Mouse (Mus musculus): ENCODE measurements around the gene Nkx2-2. TPM values are rescaled to one million over a fixed set of nuclear protein-coding genes. Genes with fewer than 3 reads are reported as not detected.

The Nkx2-2 gene
- total and polyA plus RNA-seq, 2 experiments = not detected

DNA sequence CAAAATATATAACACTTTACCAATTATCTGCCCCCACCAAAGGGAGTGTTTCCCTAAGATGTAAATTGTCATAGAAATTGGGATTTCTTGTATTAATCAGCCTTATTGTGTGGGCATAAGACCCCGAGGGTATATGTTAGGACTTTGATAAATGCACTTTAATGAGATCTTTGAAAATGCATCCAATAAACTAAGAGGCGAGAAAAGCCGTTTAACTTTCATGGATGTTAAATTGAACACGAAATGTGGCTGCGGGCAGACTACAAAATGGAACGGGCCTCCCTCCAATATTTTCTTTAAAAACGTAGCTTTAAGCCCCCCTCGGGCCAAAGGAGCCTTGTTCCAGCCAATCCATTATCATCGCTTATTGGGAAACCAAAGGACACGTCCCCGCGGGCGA lies 1.3 kb downstream of the Nkx2-2 start:
- H3K9ac ChIP-seq (ENCODE audit: low read depth, low read length) = no peak overlapping the region
- no peaks in the 10 kb centered on the region for H3K4me1 ChIP-seq (ENCODE audit: control insufficient read depth, insufficient read depth, low read length)
- peaks cover 32% of the 10 kb centered on the region for H3K27me3 ChIP-seq (ENCODE audit: control insufficient read depth, insufficient read depth, low read length)
- 7% methylated on average over 13 of the region's 13 CpGs for WGBS
- no peaks in the 10 kb centered on the region for H3K79me2 ChIP-seq (ENCODE audit: control insufficient read depth, insufficient read depth, low read length)
- H3K36me3 ChIP-seq (ENCODE audit: control insufficient read depth, insufficient read depth, low read length) = no peaks in the 10 kb centered on the region
- no peak for TF ChIP-seq CTCF (IDR thresholded peaks at IDR 0.05; ENCODE audit: low read depth, low read length)
- no peak for TF ChIP-seq POLR2A (IDR thresholded peaks at IDR 0.05; ENCODE audit: extremely low read depth, insufficient read depth, low read length)
- DNase-seq (ENCODE audit: extremely low read depth, low read depth, low spot score) = no peak
- H3K4me3 ChIP-seq (ENCODE audit: insufficient read depth, low read depth, low read length) = no peak overlapping the region
- H3K27ac ChIP-seq (replicated peaks; ENCODE audit: insufficient read depth, low read depth, low read length) = no peak overlapping the region

DNA sequence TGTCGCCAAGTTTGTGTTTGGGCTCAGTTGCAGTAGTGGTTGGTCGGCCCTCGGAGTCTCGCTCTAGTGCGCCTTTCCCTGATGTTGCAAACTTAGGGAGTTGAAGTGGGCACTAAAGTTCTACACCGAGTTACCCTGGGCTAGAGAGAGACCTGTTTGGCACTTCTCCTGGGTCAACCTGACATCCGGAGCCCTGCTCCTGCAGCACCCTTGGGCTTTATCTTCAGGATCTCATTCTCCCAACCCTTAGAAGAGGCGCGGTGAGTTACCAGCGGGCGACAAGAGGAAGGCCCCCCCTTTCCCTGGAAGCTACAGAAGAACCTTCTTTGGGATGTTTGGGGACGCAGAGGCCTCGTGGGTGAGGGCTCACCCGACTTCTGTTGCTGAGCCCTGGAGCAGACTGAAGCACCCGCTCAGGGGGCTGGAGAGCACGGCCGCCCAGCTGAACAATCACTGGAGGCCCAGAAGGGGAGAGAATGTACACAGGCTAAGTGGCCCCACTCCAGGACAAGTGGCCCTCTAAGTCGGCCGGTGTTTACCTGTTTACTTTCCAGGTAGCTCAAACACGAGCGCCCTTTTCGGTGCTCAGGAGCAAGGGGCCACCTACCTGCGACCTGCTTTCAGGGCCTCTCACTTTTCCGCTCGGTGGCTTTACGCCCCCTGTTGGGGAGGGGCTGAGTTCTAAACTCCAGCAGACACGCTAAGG lies 3.6 kb downstream of the Nkx2-2 start:
- 2% methylated on average over 27 of the region's 27 CpGs for WGBS
- no peaks in the 10 kb centered on the region for H3K79me2 ChIP-seq (ENCODE audit: control insufficient read depth, insufficient read depth, low read length)
- no peak overlapping the region for H3K9ac ChIP-seq (ENCODE audit: low read depth, low read length)
- TF ChIP-seq POLR2A (IDR thresholded peaks at IDR 0.05; ENCODE audit: extremely low read depth, insufficient read depth, low read length) = no peak
- no peak for TF ChIP-seq CTCF (IDR thresholded peaks at IDR 0.05; ENCODE audit: low read depth, low read length)
- no peaks in the 10 kb centered on the region for H3K4me1 ChIP-seq (ENCODE audit: control insufficient read depth, insufficient read depth, low read length)
- peaks cover 41% of the 10 kb centered on the region for H3K27me3 ChIP-seq (ENCODE audit: control insufficient read depth, insufficient read depth, low read length)
- DNase-seq (ENCODE audit: extremely low read depth, low read depth, low spot score) = no peak
- H3K36me3 ChIP-seq (ENCODE audit: control insufficient read depth, insufficient read depth, low read length) = no peaks in the 10 kb centered on the region
- H3K4me3 ChIP-seq (ENCODE audit: insufficient read depth, low read depth, low read length) = no peak overlapping the region
- H3K27ac ChIP-seq (replicated peaks; ENCODE audit: insufficient read depth, low read depth, low read length) = no peak overlapping the region

DNA sequence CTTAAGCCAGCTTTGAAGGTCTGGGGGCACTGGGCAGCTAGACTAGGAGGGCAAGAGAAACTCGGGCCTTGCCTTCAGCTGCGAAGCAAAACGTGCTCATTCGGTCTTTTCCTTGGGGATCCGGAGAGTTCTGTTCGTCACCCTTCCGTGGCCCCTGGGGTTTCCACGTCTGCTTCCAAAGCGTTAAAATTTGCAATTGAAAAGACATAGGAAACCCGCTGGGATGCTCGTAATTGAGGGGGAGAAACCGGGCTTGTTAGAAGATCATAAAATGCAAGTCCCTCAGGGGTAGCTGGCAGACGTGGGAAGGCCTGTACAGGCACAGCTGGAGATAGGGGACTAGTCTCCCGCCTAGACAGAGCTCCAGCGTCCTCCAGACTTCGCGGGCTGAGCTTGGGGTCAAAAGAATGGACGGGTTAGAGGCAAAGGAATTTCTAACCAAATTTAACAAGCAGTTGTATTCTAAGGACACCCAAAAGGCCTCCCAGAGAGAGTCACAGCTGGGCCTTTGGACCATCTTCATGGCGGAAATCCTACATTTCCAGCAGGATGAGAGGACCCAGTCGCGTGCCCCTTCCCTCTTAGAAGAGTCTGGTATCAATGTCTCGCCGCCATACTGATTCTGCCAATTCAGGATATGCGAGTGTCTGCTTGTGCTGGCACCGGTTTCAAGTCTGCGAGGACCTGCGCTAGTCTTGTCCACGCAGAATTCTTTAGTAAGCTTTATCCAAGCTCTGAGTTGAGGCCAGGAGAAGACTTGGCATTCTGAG lies 4.3 kb downstream of the Nkx2-2 start:
- Histone ChIP-seq H3K9ac (ENCODE audit: low read depth, low read length) (no peak overlapping the region), H3K27ac (replicated peaks; ENCODE audit: insufficient read depth, low read depth, low read length) (no peak overlapping the region), H3K27me3 (ENCODE audit: control insufficient read depth, insufficient read depth, low read length) (peaks cover 35% of the 10 kb centered on the region), H3K36me3 (ENCODE audit: control insufficient read depth, insufficient read depth, low read length) (no peaks in the 10 kb centered on the region), H3K4me1 (ENCODE audit: control insufficient read depth, insufficient read depth, low read length) (no peaks in the 10 kb centered on the region), H3K79me2 (ENCODE audit: control insufficient read depth, insufficient read depth, low read length) (no peaks in the 10 kb centered on the region), H3K4me3 (ENCODE audit: insufficient read depth, low read depth, low read length) (no peak overlapping the region)
- 4% methylated on average over 28 of the region's 28 CpGs for WGBS
- no peak for DNase-seq (ENCODE audit: extremely low read depth, low read depth, low spot score)
- no peak for TF ChIP-seq CTCF (IDR thresholded peaks at IDR 0.05; ENCODE audit: low read depth, low read length)
- TF ChIP-seq POLR2A (IDR thresholded peaks at IDR 0.05; ENCODE audit: extremely low read depth, insufficient read depth, low read length) = no peak

DNA sequence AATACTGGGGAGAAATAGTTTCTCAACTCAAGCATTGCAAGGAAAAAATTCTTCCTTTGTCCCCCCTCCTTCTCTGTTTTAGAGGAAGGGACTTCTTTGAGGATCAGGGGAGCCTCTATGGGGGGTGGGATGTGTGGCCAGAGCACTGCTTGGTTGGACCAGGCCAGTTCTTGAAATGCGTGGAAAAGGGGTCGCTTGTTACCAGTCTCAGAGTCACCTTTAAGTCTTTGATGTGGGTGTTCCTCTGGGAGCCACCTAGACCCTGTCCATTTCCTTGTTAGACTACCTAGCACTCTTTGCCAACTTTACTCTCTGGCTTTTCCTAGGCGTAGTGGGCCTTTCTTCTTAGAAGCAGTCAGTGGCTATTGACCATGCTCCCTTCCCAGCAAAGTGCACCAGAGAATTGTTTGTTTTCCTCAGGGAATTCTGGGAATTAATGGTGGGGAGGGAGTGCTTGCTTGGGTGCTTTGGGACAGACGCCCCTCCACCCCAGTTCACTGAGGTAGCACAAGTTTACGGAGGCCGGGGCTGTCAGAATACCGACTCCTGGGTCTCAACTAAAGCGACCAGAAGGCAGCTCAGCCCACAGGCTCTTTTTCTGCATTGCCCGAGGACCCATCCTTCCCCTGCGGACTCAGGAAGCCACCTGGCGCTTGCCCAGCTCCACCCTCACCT lies 5.0 kb downstream of the Nkx2-2 start:
- no peak for DNase-seq (ENCODE audit: extremely low read depth, low read depth, low spot score)
- Histone ChIP-seq H3K9ac (ENCODE audit: low read depth, low read length) (no peak overlapping the region), H3K27me3 (ENCODE audit: control insufficient read depth, insufficient read depth, low read length) (peaks cover 36% of the 10 kb centered on the region), H3K27ac (replicated peaks; ENCODE audit: insufficient read depth, low read depth, low read length) (no peak overlapping the region), H3K79me2 (ENCODE audit: control insufficient read depth, insufficient read depth, low read length) (no peaks in the 10 kb centered on the region), H3K4me3 (ENCODE audit: insufficient read depth, low read depth, low read length) (no peak overlapping the region), H3K4me1 (ENCODE audit: control insufficient read depth, insufficient read depth, low read length) (peaks cover 2% of the 10 kb centered on the region), H3K36me3 (ENCODE audit: control insufficient read depth, insufficient read depth, low read length) (no peaks in the 10 kb centered on the region)
- 11% methylated on average over 11 of the region's 11 CpGs for WGBS
- TF ChIP-seq POLR2A (IDR thresholded peaks at IDR 0.05; ENCODE audit: extremely low read depth, insufficient read depth, low read length) (no peak), CTCF (IDR thresholded peaks at IDR 0.05; ENCODE audit: low read depth, low read length) (no peak)

- no peak for DNase-seq (ENCODE audit: extremely low read depth, low read depth, low spot score)
- Histone ChIP-seq H3K79me2 (ENCODE audit: control insufficient read depth, insufficient read depth, low read length) (no peaks in the 10 kb centered on the region), H3K36me3 (ENCODE audit: control insufficient read depth, insufficient read depth, low read length) (no peaks in the 10 kb centered on the region), H3K27ac (replicated peaks; ENCODE audit: insufficient read depth, low read depth, low read length) (no peak overlapping the region), H3K4me1 (ENCODE audit: control insufficient read depth, insufficient read depth, low read length) (peaks cover 3% of the 10 kb centered on the region), H3K9ac (ENCODE audit: low read depth, low read length) (no peak overlapping the region), H3K27me3 (ENCODE audit: control insufficient read depth, insufficient read depth, low read length) (peaks cover 35% of the 10 kb centered on the region), H3K4me3 (ENCODE audit: insufficient read depth, low read depth, low read length) (no peak overlapping the region)
- WGBS = 4% methylated on average over 28 of the region's 28 CpGs
- TF ChIP-seq POLR2A (IDR thresholded peaks at IDR 0.05; ENCODE audit: extremely low read depth, insufficient read depth, low read length) (no peak), CTCF (IDR thresholded peaks at IDR 0.05; ENCODE audit: low read depth, low read length) (no peak)
Observed at GRCm38 (mm10) chr2:147188074-147188700, 5.9 kb downstream of the Nkx2-2 start.
